Mouse (Mus musculus) thymus, postnatal 14 days (tissue): ENCODE measurements around the gene Ak9.
"Not testable (repeated sequence)": the region's sequence is repeated elsewhere in the genome, so short reads cannot be mapped to it uniquely, and the experiment has no call there.

Experiments
- DNase-seq: peaks from one replicate; pipeline ENCODE4 v3.0.0; 2021

Gene Ak9

GRCm38 (mm10) chr10:41332533-41333043, 28.8 kb downstream of the Ak9 start:
- DNase-seq, result no peak

GRCm38 (mm10) chr10:41341346-41341745, 37.6 kb downstream of the Ak9 start:
- DNase-seq, result no peak

- no peak for DNase-seq
Measured at GRCm38 (mm10) chr10:41365086-41365485, 61.3 kb downstream of the Ak9 start.

GRCm38 (mm10) chr10:41380466-41380865, 76.7 kb downstream of the Ak9 start:
- DNase-seq, result peak; percentile 9

GRCm38 (mm10) chr10:41385506-41386221, 81.9 kb downstream of the Ak9 start:
- peak; percentile 68 for DNase-seq

GRCm38 (mm10) chr10:41393555-41393954, 89.8 kb downstream of the Ak9 start:
- no peak for DNase-seq

GRCm38 (mm10) chr10:41401097-41401496, 97.3 kb downstream of the Ak9 start:
- no peak for DNase-seq

GRCm38 (mm10) chr10:41403364-41403763, 99.6 kb downstream of the Ak9 start:
- DNase-seq, result no peak

GRCm38 (mm10) chr10:41403893-41404612, 100.3 kb downstream of the Ak9 start:
- DNase-seq, result no peak

GRCm38 (mm10) chr10:41410176-41410575, 106.4 kb downstream of the Ak9 start:
- DNase-seq, result not testable (repeated sequence)

- not testable (repeated sequence) for DNase-seq
Measured at GRCm38 (mm10) chr10:41410821-41411220, 107.0 kb downstream of the Ak9 start.

GRCm38 (mm10) chr10:41413471-41413870, 109.7 kb downstream of the Ak9 start:
- DNase-seq, result not testable (repeated sequence)

GRCm38 (mm10) chr10:41415368-41415767, 111.6 kb downstream of the Ak9 start:
- not testable (repeated sequence) for DNase-seq

- DNase-seq, result no peak
Measured at GRCm38 (mm10) chr10:41420496-41421200, 116.9 kb downstream of the Ak9 start.

- DNase-seq, result no peak
Measured at GRCm38 (mm10) chr10:41423681-41424080, 119.9 kb downstream of the Ak9 start.

- no peak for DNase-seq
Measured at GRCm38 (mm10) chr10:41426368-41426767, 122.6 kb downstream of the Ak9 start.

GRCm38 (mm10) chr10:41434624-41435023, 130.8 kb downstream of the Ak9 start:
- DNase-seq, result peak; percentile 71

- DNase-seq, result no peak
Measured at GRCm38 (mm10) chr10:41435141-41435540, 131.4 kb downstream of the Ak9 start.

GRCm38 (mm10) chr10:41448216-41448615, 144.4 kb downstream of the Ak9 start:
- no peak for DNase-seq

GRCm38 (mm10) chr10:41449684-41450083, 145.9 kb downstream of the Ak9 start:
- peak; percentile 34 for DNase-seq

- peak; percentile 98 for DNase-seq
Measured at GRCm38 (mm10) chr10:41450137-41450670, 146.4 kb downstream of the Ak9 start, which contains the start of gene Zbtb24. Zbtb24 (plus strand) TSS chr10:41450383.

- no peak for DNase-seq
Measured at GRCm38 (mm10) chr10:41450780-41451522, 147.2 kb downstream of the Ak9 start.
